Mouse (Mus musculus) R1 (cell line): ENCODE measurements at regions not wholly inside any gene's neighbourhood (a gene's known extent, or its start where the extent isn't known, plus 50 kb on each side); places are given as distances from the start of the nearest gene placed in this dataset.

Experiments
- DNase-seq: peaks from one replicate; pipeline ENCODE4 v3.0.0-alpha.2; 2018; ENCODE audit warnings: low read depth, low spot score

GRCm38 (mm10) chrX:85481326-85481725, 92.5 kb upstream of the Tab3 start:
- DNase-seq = peak; percentile 1

- peak; percentile 0 for DNase-seq
These were observed 76.9 kb upstream of the Tab3 start for GRCm38 (mm10) chrX:85496943-85497342.
